Mouse (Mus musculus) E14TG2a.4 (cell line): Measurements from ENCODE around the gene Arih2.

Source experiments
- CTCF ChIP-seq: conservative IDR thresholded peaks from 2 replicates; pipeline ENCODE4 v1.5.1; 2014; ENCODE audit warnings: low read length
- NANOG ChIP-seq: IDR thresholded peaks from 2 replicates; pipeline ENCODE4 v1.6.1; 2014; ENCODE audit warnings: borderline replicate concordance, low read length, mixed read lengths
- POU5F1 ChIP-seq: IDR thresholded peaks from 2 replicates; pipeline ENCODE4 v1.6.1; 2014; ENCODE audit warnings: low read length, borderline replicate concordance

- TF ChIP-seq CTCF (no peak), NANOG (no peak), POU5F1 (no peak)
Measured at GRCm38 (mm10) chr9:108687181-108687580, 38.0 kb upstream of the Arih2 start.
